Mouse (Mus musculus): ENCODE measurements around the gene Gm10058. TPM values are rescaled to one million over a fixed set of nuclear protein-coding genes. Genes with fewer than 3 reads are reported as not detected.
"Not testable (repeated sequence)": the region's sequence is repeated elsewhere in the genome, so short reads cannot be mapped to it uniquely, and the experiment has no call there.

Gm10058 gene
- not detected for total RNA-seq (2021)
- long read RNA-seq, experiment 1 = 0 reads
- long read RNA-seq, experiment 2 = 0 reads

- not testable (repeated sequence) for DNase-seq
These were observed at the start of gene Gm10058 for GRCm38 (mm10) chrX:27946785-27947184. Gene Gm10058 (minus strand): TSS chrX:27946885.
